Mouse (Mus musculus): Measurements from ENCODE around the gene Nup210l. TPM values are rescaled to one million over a fixed set of nuclear protein-coding genes. Genes with fewer than 3 reads are reported as not detected.

The Nup210l gene
- polyA plus RNA-seq, 1 experiment from 2014 or later = 0.16 TPM

- Histone ChIP-seq H3K4me2 (ENCODE audit: low read depth, low read length) (no peak overlapping the region), H3K36me3 (ENCODE audit: control insufficient read depth, insufficient read depth, low read length) (no peaks in the 10 kb centered on the region), H3K27me3 (replicated peaks; ENCODE audit: control insufficient read depth, insufficient read depth, low read length) (no peaks in the 10 kb centered on the region), H3K4me3 (ENCODE audit: low read length) (no peak overlapping the region), H3K27ac (ENCODE audit: low read length) (no peak overlapping the region), H3K9me3 (ENCODE audit: control insufficient read depth, low read length) (no peaks in the 10 kb centered on the region), H3K9ac (ENCODE audit: low read depth, low read length) (no peak overlapping the region), H3K4me1 (ENCODE audit: control insufficient read depth, insufficient read depth, low read length) (peaks cover 18% of the 10 kb centered on the region)
- WGBS = 49% methylated on average over 5 of the region's 5 CpGs
- no peak for ATAC-seq
These were observed 25.7 kb upstream of the Nup210l start for GRCm38 (mm10) chr3:90078224-90078623.

GRCm38 (mm10) chr3:90079133-90079762 is 24.7 kb upstream of the Nup210l start:
- Histone ChIP-seq H3K36me3 (ENCODE audit: control insufficient read depth, insufficient read depth, low read length) (no peaks in the 10 kb centered on the region), H3K4me3 (ENCODE audit: low read length) (peak overlapping the region; percentile 86), H3K9me3 (ENCODE audit: control insufficient read depth, low read length) (no peaks in the 10 kb centered on the region), H3K27ac (ENCODE audit: low read length) (peak overlapping the region; percentile 97), H3K27me3 (replicated peaks; ENCODE audit: control insufficient read depth, insufficient read depth, low read length) (no peaks in the 10 kb centered on the region), H3K9ac (ENCODE audit: low read depth, low read length) (peak overlapping the region; percentile 82), H3K4me2 (ENCODE audit: low read depth, low read length) (peak overlapping the region; percentile 79), H3K4me1 (ENCODE audit: control insufficient read depth, insufficient read depth, low read length) (peaks cover 28% of the 10 kb centered on the region)
- peak; percentile 89 for ATAC-seq
- under 1% methylated on average over 33 of the region's 33 CpGs for WGBS

GRCm38 (mm10) chr3:90079763-90080497 is 24.0 kb upstream of the Nup210l start:
- ATAC-seq = peak; percentile 52
- Histone ChIP-seq H3K27me3 (replicated peaks; ENCODE audit: control insufficient read depth, insufficient read depth, low read length) (no peaks in the 10 kb centered on the region), H3K27ac (ENCODE audit: low read length) (peak overlapping the region; percentile 97), H3K4me3 (ENCODE audit: low read length) (peak overlapping the region; percentile 86), H3K4me1 (ENCODE audit: control insufficient read depth, insufficient read depth, low read length) (peaks cover 33% of the 10 kb centered on the region), H3K4me2 (ENCODE audit: low read depth, low read length) (peak overlapping the region; percentile 53), H3K9me3 (ENCODE audit: control insufficient read depth, low read length) (no peaks in the 10 kb centered on the region), H3K9ac (ENCODE audit: low read depth, low read length) (peak overlapping the region; percentile 82), H3K36me3 (ENCODE audit: control insufficient read depth, insufficient read depth, low read length) (no peaks in the 10 kb centered on the region)
- WGBS = under 1% methylated on average over 53 of the region's 53 CpGs

GRCm38 (mm10) chr3:90080498-90080863 is 23.5 kb upstream of the Nup210l start:
- H3K4me3 ChIP-seq (ENCODE audit: low read length) = peak overlapping the region; percentile 86
- 0% methylated on average over 6 of the region's 6 CpGs for WGBS
- H3K4me2 ChIP-seq (ENCODE audit: low read depth, low read length) = peak overlapping the region; percentile 53
- peak overlapping the region; percentile 97 for H3K27ac ChIP-seq (ENCODE audit: low read length)
- H3K27me3 ChIP-seq (replicated peaks; ENCODE audit: control insufficient read depth, insufficient read depth, low read length) = no peaks in the 10 kb centered on the region
- peak overlapping the region; percentile 82 for H3K9ac ChIP-seq (ENCODE audit: low read depth, low read length)
- H3K36me3 ChIP-seq (ENCODE audit: control insufficient read depth, insufficient read depth, low read length) = no peaks in the 10 kb centered on the region
- no peak for ATAC-seq
- H3K4me1 ChIP-seq (ENCODE audit: control insufficient read depth, insufficient read depth, low read length) = peaks cover 38% of the 10 kb centered on the region
- no peaks in the 10 kb centered on the region for H3K9me3 ChIP-seq (ENCODE audit: control insufficient read depth, low read length)

GRCm38 (mm10) chr3:90081365-90082240 is 22.3 kb upstream of the Nup210l start:
- no peaks in the 10 kb centered on the region for H3K36me3 ChIP-seq (ENCODE audit: control insufficient read depth, insufficient read depth, low read length)
- H3K4me3 ChIP-seq (ENCODE audit: low read length) = peak overlapping the region; percentile 86
- H3K4me2 ChIP-seq (ENCODE audit: low read depth, low read length) = peak overlapping the region; percentile 53
- peak overlapping the region; percentile 88 for H3K27ac ChIP-seq (ENCODE audit: low read length)
- peaks cover 38% of the 10 kb centered on the region for H3K4me1 ChIP-seq (ENCODE audit: control insufficient read depth, insufficient read depth, low read length)
- peak overlapping the region; percentile 55 for H3K9ac ChIP-seq (ENCODE audit: low read depth, low read length)
- ATAC-seq = peak; percentile 60
- no peaks in the 10 kb centered on the region for H3K27me3 ChIP-seq (replicated peaks; ENCODE audit: control insufficient read depth, insufficient read depth, low read length)
- H3K9me3 ChIP-seq (ENCODE audit: control insufficient read depth, low read length) = no peaks in the 10 kb centered on the region
- WGBS = 52% methylated on average over 5 of the region's 5 CpGs

GRCm38 (mm10) chr3:90083034-90083433 is 20.9 kb upstream of the Nup210l start:
- H3K4me3 ChIP-seq (ENCODE audit: low read length) = peak overlapping the region; percentile 86
- no peaks in the 10 kb centered on the region for H3K27me3 ChIP-seq (replicated peaks; ENCODE audit: control insufficient read depth, insufficient read depth, low read length)
- H3K4me2 ChIP-seq (ENCODE audit: low read depth, low read length) = peak overlapping the region; percentile 53
- peak overlapping the region; percentile 53 for H3K9ac ChIP-seq (ENCODE audit: low read depth, low read length)
- no peaks in the 10 kb centered on the region for H3K9me3 ChIP-seq (ENCODE audit: control insufficient read depth, low read length)
- H3K4me1 ChIP-seq (ENCODE audit: control insufficient read depth, insufficient read depth, low read length) = peaks cover 32% of the 10 kb centered on the region
- ATAC-seq = no peak
- WGBS = 34% methylated on average over 5 of the region's 5 CpGs
- H3K27ac ChIP-seq (ENCODE audit: low read length) = peak overlapping the region; percentile 88
- H3K36me3 ChIP-seq (ENCODE audit: control insufficient read depth, insufficient read depth, low read length) = peaks cover under 1% of the 10 kb centered on the region; the same call in 1 of the 2 replicates

- 33% methylated on average over 3 of the region's 3 CpGs for WGBS
- Histone ChIP-seq H3K9ac (ENCODE audit: low read depth, low read length) (peak overlapping the region; percentile 53; the same call in 1 of the 2 replicates), H3K27me3 (replicated peaks; ENCODE audit: control insufficient read depth, insufficient read depth, low read length) (no peaks in the 10 kb centered on the region), H3K4me1 (ENCODE audit: control insufficient read depth, insufficient read depth, low read length) (peaks cover 30% of the 10 kb centered on the region), H3K27ac (ENCODE audit: low read length) (peak overlapping the region; percentile 88), H3K4me2 (ENCODE audit: low read depth, low read length) (peak overlapping the region; percentile 53), H3K36me3 (ENCODE audit: control insufficient read depth, insufficient read depth, low read length) (peaks cover 8% of the 10 kb centered on the region), H3K4me3 (ENCODE audit: low read length) (peak overlapping the region; percentile 86), H3K9me3 (ENCODE audit: control insufficient read depth, low read length) (no peaks in the 10 kb centered on the region)
- ATAC-seq = no peak
These were observed 20.1 kb upstream of the Nup210l start for GRCm38 (mm10) chr3:90083698-90084324.

- Histone ChIP-seq H3K9me3 (ENCODE audit: control insufficient read depth, low read length) (no peaks in the 10 kb centered on the region), H3K9ac (ENCODE audit: low read depth, low read length) (no peak overlapping the region), H3K27ac (ENCODE audit: low read length) (no peak overlapping the region), H3K4me1 (ENCODE audit: control insufficient read depth, insufficient read depth, low read length) (peaks cover 28% of the 10 kb centered on the region), H3K4me3 (ENCODE audit: low read length) (no peak overlapping the region), H3K36me3 (ENCODE audit: control insufficient read depth, insufficient read depth, low read length) (peaks cover 10% of the 10 kb centered on the region), H3K27me3 (replicated peaks; ENCODE audit: control insufficient read depth, insufficient read depth, low read length) (no peaks in the 10 kb centered on the region), H3K4me2 (ENCODE audit: low read depth, low read length) (no peak overlapping the region)
- 58% methylated on average over 4 of the region's 4 CpGs for WGBS
- ATAC-seq = no peak
These were observed 19.1 kb upstream of the Nup210l start for GRCm38 (mm10) chr3:90084790-90085189.

- Histone ChIP-seq H3K9ac (ENCODE audit: low read depth, low read length) (no peak overlapping the region), H3K4me2 (ENCODE audit: low read depth, low read length) (no peak overlapping the region), H3K27ac (ENCODE audit: low read length) (no peak overlapping the region), H3K9me3 (ENCODE audit: control insufficient read depth, low read length) (no peaks in the 10 kb centered on the region), H3K4me1 (ENCODE audit: control insufficient read depth, insufficient read depth, low read length) (peaks cover 28% of the 10 kb centered on the region), H3K27me3 (replicated peaks; ENCODE audit: control insufficient read depth, insufficient read depth, low read length) (no peaks in the 10 kb centered on the region), H3K4me3 (ENCODE audit: low read length) (no peak overlapping the region), H3K36me3 (ENCODE audit: control insufficient read depth, insufficient read depth, low read length) (peaks cover 11% of the 10 kb centered on the region)
- 70% methylated on average over 6 of the region's 6 CpGs for WGBS
- no peak for ATAC-seq
These were observed 18.7 kb upstream of the Nup210l start for GRCm38 (mm10) chr3:90085281-90085680.

All from intestine, embryonic 16.5 days (tissue).